Mouse (Mus musculus): Measurements from ENCODE around the gene Fam186b.

The Fam186b gene

GRCm38 (mm10) chr15:99319411-99319871 is 23.8 kb upstream of the Fam186b start:
- DNase-seq, result peak; percentile 69

GRCm38 (mm10) chr15:99318861-99319410 is 23.2 kb upstream of the Fam186b start:
- no peak for DNase-seq

GRCm38 (mm10) chr15:99318071-99318470 is 22.4 kb upstream of the Fam186b start:
- no peak for DNase-seq

- peak; percentile 83 for DNase-seq
These were observed 21.6 kb upstream of the Fam186b start for GRCm38 (mm10) chr15:99317267-99317651.

GRCm38 (mm10) chr15:99316314-99317266 is 20.9 kb upstream of the Fam186b start:
- peak; percentile 89 for DNase-seq

- peak; percentile 58 for DNase-seq
These were observed 19.2 kb upstream of the Fam186b start for GRCm38 (mm10) chr15:99314891-99315290.

GRCm38 (mm10) chr15:99310617-99311016 is 14.9 kb upstream of the Fam186b start:
- DNase-seq, result no peak

GRCm38 (mm10) chr15:99309549-99309948 is 13.9 kb upstream of the Fam186b start:
- DNase-seq, result no peak

GRCm38 (mm10) chr15:99307476-99307875 is 11.8 kb upstream of the Fam186b start:
- DNase-seq, result peak; percentile 46

GRCm38 (mm10) chr15:99296213-99296612 is 525 bp upstream of the Fam186b start:
- no peak for DNase-seq

- DNase-seq, result peak; percentile 97
These were observed 794 bp downstream of the Fam186b start, which contains the start of gene Prpf40b for GRCm38 (mm10) chr15:99294813-99295374. Prpf40b (plus strand) TSS chr15:99295087.

- DNase-seq, result no peak
These were observed 1.4 kb downstream of the Fam186b start for GRCm38 (mm10) chr15:99294287-99294686.

GRCm38 (mm10) chr15:99290586-99290985 is 5.1 kb downstream of the Fam186b start:
- DNase-seq, result no peak

- no peak for DNase-seq
These were observed 10.5 kb downstream of the Fam186b start for GRCm38 (mm10) chr15:99285189-99285535.

- DNase-seq, result peak; percentile 78
These were observed 11.0 kb downstream of the Fam186b start for GRCm38 (mm10) chr15:99284527-99285188.

- DNase-seq, result no peak
These were observed 12.2 kb downstream of the Fam186b start for GRCm38 (mm10) chr15:99283456-99283855.

- DNase-seq, result no peak
These were observed 17.4 kb downstream of the Fam186b start for GRCm38 (mm10) chr15:99278271-99278670.

- DNase-seq, result no peak
These were observed 19.6 kb downstream of the Fam186b start for GRCm38 (mm10) chr15:99276095-99276494.

- peak; percentile 83 for DNase-seq
These were observed 30.0 kb downstream of the Fam186b start for GRCm38 (mm10) chr15:99265679-99266078.

- DNase-seq, result no peak
These were observed 31.3 kb downstream of the Fam186b start for GRCm38 (mm10) chr15:99264363-99264762.

GRCm38 (mm10) chr15:99262702-99263101 is 33.0 kb downstream of the Fam186b start:
- DNase-seq, result no peak

- DNase-seq, result peak; percentile 85
These were observed 35.9 kb downstream of the Fam186b start for GRCm38 (mm10) chr15:99259730-99260252.

Measured in kidney, postnatal 14 days (tissue).